Mouse (Mus musculus) cerebellum, adult 2 months (tissue): ENCODE results near the gene Crim1.

ENCODE experiments used
- CTCF ChIP-seq: fragments of 200-500 bp; IDR thresholded peaks from 2 replicates; pipeline ENCODE4 v1.5.1; 2011; ENCODE audit warnings: low read depth, mild to moderate bottlenecking, control low read depth, low read length, moderate library complexity, borderline replicate concordance; ENCODE audit not compliant: insufficient read depth
- POLR2A ChIP-seq: fragments of 200-500 bp; IDR thresholded peaks from 2 replicates; pipeline ENCODE4 v1.6.1; 2011; ENCODE audit warnings: low read length, control low read depth, borderline replicate concordance; ENCODE audit not compliant: insufficient read depth

DNA sequence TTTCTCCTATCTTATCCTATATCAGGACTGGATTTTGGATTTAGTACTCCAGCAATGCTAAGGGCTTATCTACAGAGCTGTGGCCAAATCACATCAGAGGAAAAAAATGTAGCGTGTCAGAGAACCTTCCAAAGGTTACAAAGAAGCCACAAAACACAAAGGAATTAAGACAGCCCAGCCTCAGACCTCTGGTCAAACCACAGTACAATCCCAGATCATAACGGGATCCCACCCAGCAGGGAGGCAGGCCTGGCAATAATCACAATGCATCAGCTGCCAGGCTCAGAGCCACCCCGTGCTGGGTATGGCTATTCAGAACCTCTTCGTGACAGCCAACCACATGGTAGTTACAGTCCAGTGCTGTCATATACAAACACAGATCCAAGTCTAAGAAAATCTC lies 201.7 kb downstream of the Crim1 start:
- TF ChIP-seq CTCF (no peak), POLR2A (no peak)
